Mouse (Mus musculus) forebrain, embryonic 11.5 days (tissue): Measurements from ENCODE around the gene Patz1. TPM values are rescaled to one million over a fixed set of nuclear protein-coding genes. Genes with fewer than 3 reads are reported as not detected.

Experiments
- ATAC-seq: fragments of 200-750 bp; cut with Nextera tagmentation; replicated peaks from 2 replicates; pipeline ENCODE4 v1.8.0; 2017; ENCODE audit warnings: moderate TSS enrichment; ENCODE audit not compliant: low FRiP score
- DNase-seq: peaks from one replicate; pipeline ENCODE4 v3.0.0-alpha.2; 2017; ENCODE audit warnings: low spot score
- H3K27ac ChIP-seq: fragments of 300-500 bp; sonication (generic); 2 replicates; pipeline ENCODE4 v1.5.1; 2014; ENCODE audit warnings: low read depth, low read length
- H3K27me3 ChIP-seq: fragments of 300-500 bp; sonication (generic); 2 replicates; pipeline ENCODE4 v1.6.1; 2014; ENCODE audit warnings: mild to moderate bottlenecking, low read length, mixed read lengths; ENCODE audit not compliant: control insufficient read depth, insufficient read depth
- H3K36me3 ChIP-seq: fragments of 300-500 bp; sonication (generic); 2 replicates; pipeline ENCODE4 v1.6.1; 2014; ENCODE audit warnings: mild to moderate bottlenecking, low read length, moderate library complexity, mixed read lengths; ENCODE audit not compliant: control insufficient read depth, insufficient read depth
- H3K4me1 ChIP-seq: fragments of 300-500 bp; sonication (generic); replicated peaks from 2 replicates; pipeline ENCODE4 v1.6.1; 2014; ENCODE audit warnings: low read length, mixed read lengths; ENCODE audit not compliant: control insufficient read depth, insufficient read depth
- H3K4me2 ChIP-seq: fragments of 300-500 bp; sonication (generic); 2 replicates; pipeline ENCODE4 v1.6.1; 2014; ENCODE audit warnings: low read depth, mild to moderate bottlenecking, low read length, moderate library complexity, mixed read lengths; ENCODE audit not compliant: severe bottlenecking
- H3K4me3 ChIP-seq: fragments of 300-500 bp; sonication (generic); 2 replicates; pipeline ENCODE4 v1.5.1; 2014; ENCODE audit warnings: low read depth, low read length
- H3K9ac ChIP-seq: fragments of 300-500 bp; sonication (generic); 2 replicates; pipeline ENCODE4 v1.6.1; 2014; ENCODE audit warnings: low read length
- H3K9me3 ChIP-seq: fragments of 300-500 bp; sonication (generic); 2 replicates; pipeline ENCODE4 v1.6.1; 2016; ENCODE audit warnings: low read length, mixed read lengths; ENCODE audit not compliant: control insufficient read depth
- WGBS: fragments of 180-500 bp; shearing (Covaris S2); extraction: QIAGEN DNeasy Blood & Tissue Kit; methylation state at CpG from one replicate; pipeline ENCODE4 v1.1.7; 2014; 5-methylcytosine and 5-hydroxymethylcytosine counted together
- polyA plus RNA-seq: library from polyadenylated mRNA; unstranded; fragments of >200 nt; fragmentation: Nextera tagmentation; extraction: Ambion mirVana; gene quantifications from 2 replicates; pipeline ENCODE4 v1.2.1, GENCODE M21; 2014

Patz1 gene
- polyA plus RNA-seq, 1 experiment from 2014 or later: 130 TPM

- H3K36me3 ChIP-seq: peaks cover 6% of the 10 kb centered on the region; the same call in 1 of the 2 replicates
- WGBS: 46% methylated on average over 6 of the region's 6 CpGs
- H3K9ac ChIP-seq: 0 out of 2 replicates have a peak overlapping the region, but pooled peaks have one; percentile 6
- DNase-seq: peak; percentile 69
- H3K4me1 ChIP-seq: no peaks in the 10 kb centered on the region; the same call in 1 of the 2 replicates
- H3K4me3 ChIP-seq: no peak overlapping the region
- H3K4me2 ChIP-seq: no peak overlapping the region
- no peaks in the 10 kb centered on the region for H3K27me3 ChIP-seq
- H3K9me3 ChIP-seq: no peaks in the 10 kb centered on the region
- H3K27ac ChIP-seq: no peak overlapping the region
- no peak for ATAC-seq
Measured at GRCm38 (mm10) chr11:3348576-3349342, 60.1 kb downstream of the Patz1 start.

DNA sequence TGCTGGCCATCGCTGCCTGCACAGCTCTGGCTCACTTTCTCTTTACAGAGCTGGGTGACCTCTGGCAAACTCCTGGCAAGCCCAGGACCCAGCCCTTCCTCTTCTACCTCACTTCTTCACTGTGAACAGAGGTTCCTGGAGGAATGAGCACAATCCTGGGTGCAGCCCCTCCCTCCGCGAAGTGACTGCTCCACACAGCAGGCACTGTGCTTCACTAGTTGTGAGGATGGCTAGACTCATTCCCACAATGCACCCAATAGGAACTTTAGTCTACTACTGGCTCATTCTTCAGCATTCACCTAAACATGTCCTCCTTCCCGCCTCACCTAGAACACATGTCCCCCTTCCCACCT is 60.6 kb downstream of the Patz1 start:
- no peaks in the 10 kb centered on the region for H3K27me3 ChIP-seq
- 88% methylated on average over 4 of the region's 4 CpGs for WGBS
- ATAC-seq (no peak), DNase-seq (no peak)
- no peak overlapping the region for H3K27ac ChIP-seq
- 0 out of 2 replicates have a peak overlapping the region, but pooled peaks have one; percentile 6 for H3K9ac ChIP-seq
- no peak overlapping the region for H3K4me2 ChIP-seq
- H3K4me3 ChIP-seq: no peak overlapping the region
- H3K9me3 ChIP-seq: no peaks in the 10 kb centered on the region
- H3K36me3 ChIP-seq: peaks cover 6% of the 10 kb centered on the region; the same call in 1 of the 2 replicates
- no peaks in the 10 kb centered on the region; the same call in 1 of the 2 replicates for H3K4me1 ChIP-seq

- DNase-seq (no peak), ATAC-seq (no peak)
- Histone ChIP-seq H3K27ac (no peak overlapping the region), H3K36me3 (peaks cover 2% of the 10 kb centered on the region; the same call in 1 of the 2 replicates), H3K4me1 (no peaks in the 10 kb centered on the region; the same call in 1 of the 2 replicates), H3K4me3 (no peak overlapping the region), H3K9ac (no peak overlapping the region), H3K4me2 (no peak overlapping the region), H3K27me3 (no peaks in the 10 kb centered on the region), H3K9me3 (no peaks in the 10 kb centered on the region)
- 93% methylated on average over 9 of the region's 9 CpGs for WGBS
Measured at GRCm38 (mm10) chr11:3352131-3352530, 63.5 kb downstream of the Patz1 start.

DNA sequence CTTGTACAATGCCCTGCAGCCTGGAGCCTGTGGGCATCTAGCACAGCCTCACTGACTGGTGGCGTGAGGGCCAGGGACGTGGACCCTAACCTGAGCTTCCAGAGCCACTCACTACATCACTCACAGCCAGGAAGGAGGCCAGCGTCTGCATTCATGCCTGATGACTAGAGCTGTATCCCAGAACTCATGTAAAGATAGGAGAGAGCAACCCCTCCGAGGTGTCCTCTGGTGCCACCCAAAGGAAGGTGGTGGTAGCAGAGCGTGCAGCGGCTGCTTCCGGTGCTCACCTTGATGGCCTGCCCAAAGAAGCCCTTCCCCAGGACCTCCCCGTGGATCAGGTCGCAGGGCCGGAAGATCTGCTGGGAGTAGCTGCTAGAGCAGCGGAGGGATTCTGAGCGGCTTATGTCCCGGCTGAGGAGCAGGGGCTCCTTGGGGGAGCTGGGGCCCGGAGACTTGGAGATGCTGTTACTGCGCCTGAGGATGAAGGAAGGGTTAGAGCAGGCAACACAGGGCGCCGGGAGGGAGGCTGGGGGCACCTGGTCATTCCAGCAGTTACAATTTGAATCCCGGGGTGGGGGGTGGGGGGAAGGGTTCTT is 64.4 kb downstream of the Patz1 start:
- ATAC-seq: no peak

More for the DNA sequence above, 64.4 kb downstream of the Patz1 start:
- no peaks in the 10 kb centered on the region for H3K27me3 ChIP-seq
- WGBS: 40% methylated on average over 18 of the region's 18 CpGs
- H3K9ac ChIP-seq: no peak overlapping the region
- no peak for DNase-seq
- no peak overlapping the region for H3K4me2 ChIP-seq
- H3K4me3 ChIP-seq: no peak overlapping the region
- H3K4me1 ChIP-seq: no peaks in the 10 kb centered on the region; the same call in 1 of the 2 replicates
- H3K9me3 ChIP-seq: no peaks in the 10 kb centered on the region
- peaks cover 2% of the 10 kb centered on the region; the same call in 1 of the 2 replicates for H3K36me3 ChIP-seq
- no peak overlapping the region for H3K27ac ChIP-seq

Other genes with a start within 250 kb of the Patz1 start
- gene Sfi1, start 95.4 kb upstream of the Patz1 start, polyA plus RNA-seq: 12.9 and 14.9 TPM in 2 replicates
- gene Eif4enif1, start 86.5 kb upstream of the Patz1 start, polyA plus RNA-seq: 75.0 and 76.2 TPM in 2 replicates
- gene Drg1, start 22.5 kb upstream of the Patz1 start, polyA plus RNA-seq: 289 and 299 TPM in 2 replicates
- 9.7 and 10.6 TPM in 2 replicates for gene Pik3ip1, start 41.5 kb downstream of the Patz1 start, polyA plus RNA-seq
- 51.8 and 63.9 TPM in 2 replicates for gene Limk2, start 120.3 kb downstream of the Patz1 start, polyA plus RNA-seq
- gene Rnf185, start 163.5 kb downstream of the Patz1 start, polyA plus RNA-seq: 45.9 and 47.5 TPM in 2 replicates
- gene Pla2g3, start 199.4 kb downstream of the Patz1 start, polyA plus RNA-seq: 0.45 and 0.92 TPM in 2 replicates
- 0.31 and 0.47 TPM in 2 replicates for gene Inpp5j, start 215.9 kb downstream of the Patz1 start, polyA plus RNA-seq
- 47.3 and 54.1 TPM in 2 replicates for gene Selenom, start 225.8 kb downstream of the Patz1 start, polyA plus RNA-seq